In genomic region chr12:10554701-10555100, GRCm38 (mm10) we compare ENCODE assay signal across 3 mouse cellular contexts.
DNase-seq lines count a peak whose midpoint lies in the region.

No protein-coding gene starts in this region.

- DNase-seq in ES-CJ7 (ENCODE audit: low read depth, low spot score) (peak; percentile 75), R1 (ENCODE audit: low read depth, low spot score) (peak; percentile 91), ZHBTc4 (ENCODE audit: low read depth, low spot score) (peak; percentile 67)
